Mouse (Mus musculus) layer of hippocampus, postnatal 25 days (tissue): ENCODE measurements around the gene Tnks2. TPM values are rescaled to one million over a fixed set of nuclear protein-coding genes. Genes with fewer than 3 reads are reported as not detected.
"Not testable (repeated sequence)": the region's sequence is repeated elsewhere in the genome, so short reads cannot be mapped to it uniquely, and the experiment has no call there.

Experiments used
- DNase-seq, 2 experiments: peaks; one replicate each; pipeline ENCODE4 v3.0.0; 2022; ENCODE audit warnings: mixed read lengths in 2 of 2, low spot score in 1 of 2; ENCODE audit errors: extremely low spot score in 1 of 2
- total RNA-seq, 2 experiments: library from RNA; stranded (reverse); gene quantifications; 2 replicates each; pipeline ENCODE4 v1.2.3; 2021

The Tnks2 gene
- total RNA-seq, 2 experiments from 2014 or later: 129 to 131 TPM

DNA sequence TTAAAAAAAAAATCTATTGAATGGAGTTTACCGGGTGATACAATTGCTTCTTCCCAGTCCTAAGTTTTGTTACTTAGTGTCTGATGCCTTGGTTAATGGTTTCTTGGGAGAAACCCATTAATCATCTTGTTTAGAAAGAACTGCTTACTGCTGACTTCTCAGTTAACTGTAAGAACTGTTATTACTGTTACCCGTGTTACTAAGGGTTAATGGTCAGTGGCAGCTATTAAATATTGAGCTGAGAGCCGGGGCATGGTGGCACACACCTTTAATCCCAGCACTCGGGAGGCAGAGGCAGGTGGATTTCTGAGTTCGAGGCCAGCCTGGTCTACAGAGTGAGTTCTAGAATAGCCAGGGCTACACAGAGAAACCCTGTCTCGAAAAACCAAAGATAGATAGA is 12.7 kb upstream of the Tnks2 start:
- DNase-seq: not testable (repeated sequence)

DNA sequence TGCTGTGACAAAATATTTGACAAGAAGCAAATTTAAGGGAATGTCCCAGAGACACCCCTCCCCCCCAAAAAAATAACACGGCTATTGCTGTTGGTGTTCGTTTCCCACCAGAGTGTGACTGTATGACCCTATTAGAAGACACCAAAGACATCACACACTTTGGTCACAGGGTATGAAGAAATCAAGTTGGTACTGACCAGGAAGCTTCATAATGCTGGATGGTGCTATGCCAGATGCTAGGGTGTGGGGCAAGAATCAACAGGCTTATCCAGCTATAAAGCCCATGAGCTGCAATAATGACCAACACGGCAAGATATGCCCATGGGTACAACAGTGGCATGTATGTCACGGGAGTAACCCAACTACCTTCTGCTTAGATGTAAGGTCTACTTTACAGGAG is 11.3 kb upstream of the Tnks2 start:
- no peak for DNase-seq

DNA sequence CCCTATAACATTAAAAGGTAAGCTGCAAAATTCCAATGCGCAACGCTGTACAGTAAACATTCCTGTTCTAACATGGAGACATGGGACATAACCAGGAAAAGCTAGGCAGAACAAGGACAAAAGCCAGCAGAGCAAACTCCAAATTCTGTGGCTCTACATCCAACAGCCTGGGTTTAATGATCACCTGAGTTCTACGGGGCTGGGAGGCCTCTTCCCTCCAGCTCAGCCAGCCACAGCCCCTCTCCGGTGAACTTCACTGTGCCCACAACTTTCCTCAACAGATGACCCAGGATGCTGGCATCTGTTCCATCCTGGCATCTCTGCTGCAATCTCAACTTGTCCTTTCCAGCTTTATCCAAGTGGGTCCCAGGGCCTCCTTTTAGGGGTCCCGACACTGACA is 6.4 kb upstream of the Tnks2 start:
- no peak for DNase-seq

- DNase-seq: no peak
Observed at GRCm38 (mm10) chr19:36828322-36828721, 5.7 kb upstream of the Tnks2 start.

GRCm38 (mm10) chr19:36832951-36833787 is 863 bp upstream of the Tnks2 start:
- DNase-seq: no peak

GRCm38 (mm10) chr19:36834532-36835431 is 750 bp downstream of the Tnks2 start:
- no peak for DNase-seq

DNA sequence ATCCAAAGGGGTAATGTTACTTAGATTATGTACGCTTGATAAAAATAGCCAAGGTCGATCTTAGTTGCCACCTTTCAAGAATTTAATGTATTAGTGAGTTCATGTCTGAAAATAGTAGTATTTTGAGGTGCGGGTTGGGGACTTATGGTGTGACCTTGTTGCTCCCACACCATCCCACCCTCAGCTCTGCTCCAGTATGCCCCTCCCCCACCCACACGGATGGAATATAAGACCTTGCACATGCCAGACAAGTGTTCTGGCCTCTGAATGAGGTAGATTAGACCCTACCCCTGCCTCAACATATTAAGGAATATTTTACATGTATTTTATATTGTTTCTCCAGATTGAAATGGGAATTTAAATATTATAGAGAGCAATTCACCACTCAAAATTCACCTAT is 2.0 kb downstream of the Tnks2 start:
- DNase-seq: no peak

- DNase-seq: no peak
Observed at GRCm38 (mm10) chr19:36840301-36840700, 6.3 kb downstream of the Tnks2 start.

- no peak for DNase-seq
Observed at GRCm38 (mm10) chr19:36843866-36844265, 9.8 kb downstream of the Tnks2 start.

- DNase-seq: no peak
Observed at GRCm38 (mm10) chr19:36845924-36846323, 11.9 kb downstream of the Tnks2 start.

- no peak for DNase-seq
Observed at GRCm38 (mm10) chr19:36853831-36854230, 19.8 kb downstream of the Tnks2 start.

DNA sequence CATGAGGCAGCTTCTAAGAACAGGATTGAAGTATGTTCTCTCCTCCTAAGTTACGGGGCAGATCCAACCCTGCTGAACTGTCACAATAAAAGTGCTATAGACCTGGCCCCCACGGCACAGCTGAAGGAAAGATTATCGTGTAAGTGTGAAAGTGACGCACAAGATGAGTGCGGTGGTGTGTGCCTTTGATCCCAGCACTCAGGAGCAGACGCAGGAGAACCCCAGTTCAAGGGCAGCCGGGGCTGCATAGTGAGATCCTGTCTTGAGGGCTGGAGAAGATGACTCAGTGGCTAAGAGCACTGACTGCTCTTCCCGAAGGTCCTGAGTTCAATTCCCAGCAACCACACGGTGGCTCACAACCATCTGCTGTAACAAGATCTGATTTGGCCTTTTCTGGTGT is 23.8 kb downstream of the Tnks2 start:
- no peak for DNase-seq

- DNase-seq: no peak
Observed at GRCm38 (mm10) chr19:36860393-36860792, 26.4 kb downstream of the Tnks2 start.

DNA sequence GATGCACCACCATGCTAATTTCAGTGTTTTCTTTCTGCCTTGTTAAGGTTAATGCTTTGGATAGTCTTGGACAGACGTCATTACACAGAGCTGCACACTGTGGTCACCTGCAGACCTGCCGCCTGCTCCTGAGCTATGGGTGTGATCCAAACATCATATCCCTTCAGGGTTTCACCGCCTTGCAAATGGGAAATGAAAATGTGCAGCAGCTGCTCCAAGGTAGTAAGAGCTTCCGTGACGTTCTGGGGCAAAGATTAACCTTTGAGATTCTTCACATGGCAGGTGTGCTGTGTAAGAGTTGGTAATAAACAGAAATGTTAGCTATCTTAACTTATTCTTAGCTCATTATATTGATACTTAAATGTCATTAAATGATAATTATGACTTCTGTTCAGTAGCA is 31.9 kb downstream of the Tnks2 start:
- DNase-seq: no peak

DNA sequence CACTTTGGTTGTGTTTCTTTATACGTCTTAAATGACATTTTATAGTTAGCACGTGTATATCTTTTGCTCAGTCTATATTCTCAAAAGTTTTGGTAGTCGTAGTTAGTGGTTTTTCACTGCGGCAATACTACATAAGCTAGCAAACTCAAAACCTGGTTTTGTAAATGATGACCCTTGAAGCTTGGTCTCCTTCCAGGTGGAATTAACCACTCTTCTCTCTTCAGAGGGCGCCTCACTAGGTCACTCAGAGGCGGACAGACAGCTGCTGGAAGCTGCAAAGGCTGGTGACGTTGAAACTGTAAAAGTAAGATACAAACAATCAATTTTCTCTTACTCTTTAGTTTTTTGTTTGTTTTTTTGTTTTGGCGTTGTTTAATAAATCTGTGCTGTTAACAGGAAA is 33.4 kb downstream of the Tnks2 start:
- DNase-seq: no peak

DNA sequence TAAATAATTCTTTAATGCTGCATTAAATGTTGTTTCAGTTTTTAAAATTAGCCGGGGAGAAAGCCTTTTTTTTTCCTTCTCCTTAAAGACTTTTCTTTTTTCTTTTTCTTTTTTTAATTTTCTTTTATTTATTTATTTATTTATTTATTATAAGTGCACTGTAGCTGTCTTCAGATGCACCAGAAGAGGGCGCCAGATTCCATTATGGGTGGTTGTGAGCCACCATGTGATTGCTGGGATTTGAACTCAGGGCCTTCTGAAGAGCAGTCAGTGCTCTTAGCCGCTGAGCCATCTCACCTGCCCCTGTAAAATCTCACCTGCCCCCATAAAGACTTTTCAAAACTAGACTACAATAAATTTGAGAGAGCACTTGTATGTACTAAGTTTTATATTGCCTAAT is 34.6 kb downstream of the Tnks2 start:
- not testable (repeated sequence) for DNase-seq

DNA sequence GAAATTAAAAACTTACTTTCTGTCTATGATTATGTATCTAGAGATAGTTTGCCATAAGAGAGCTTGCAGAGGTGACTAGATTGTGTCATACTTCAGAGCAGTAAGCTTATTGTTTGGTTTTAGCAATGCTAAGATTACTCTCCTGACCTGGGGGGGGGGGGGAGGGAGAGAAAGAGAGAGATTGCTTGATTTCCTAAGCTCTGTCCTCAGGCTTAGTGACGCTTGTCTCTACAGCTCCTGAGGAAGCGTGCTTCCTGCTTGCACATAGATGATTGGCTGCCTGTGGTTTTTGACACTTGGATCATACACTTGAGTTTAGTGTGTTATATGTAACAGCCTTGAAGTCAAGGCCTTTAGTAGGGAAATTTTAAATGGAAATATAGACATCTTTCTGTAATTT is 40.6 kb downstream of the Tnks2 start:
- DNase-seq: no peak

DNA sequence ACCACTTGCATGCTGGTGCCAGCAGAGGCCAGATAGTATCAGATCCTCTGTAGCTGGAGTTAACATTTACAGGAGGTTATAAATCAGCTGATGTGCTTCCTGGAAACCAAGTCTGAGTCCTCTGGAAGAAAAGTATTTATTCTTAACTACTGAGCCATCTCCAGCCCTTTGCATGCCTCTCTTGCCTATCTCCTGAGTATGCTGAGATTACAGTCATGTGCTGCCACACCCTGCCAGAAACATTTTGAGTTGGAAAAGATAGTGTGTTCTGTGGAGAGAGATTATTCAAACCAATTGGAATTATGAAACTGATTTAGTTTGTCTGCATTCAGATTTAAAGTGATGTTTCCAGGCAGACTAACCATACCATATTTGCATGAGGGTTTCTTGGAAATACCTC is 43.3 kb downstream of the Tnks2 start:
- DNase-seq: no peak

DNA sequence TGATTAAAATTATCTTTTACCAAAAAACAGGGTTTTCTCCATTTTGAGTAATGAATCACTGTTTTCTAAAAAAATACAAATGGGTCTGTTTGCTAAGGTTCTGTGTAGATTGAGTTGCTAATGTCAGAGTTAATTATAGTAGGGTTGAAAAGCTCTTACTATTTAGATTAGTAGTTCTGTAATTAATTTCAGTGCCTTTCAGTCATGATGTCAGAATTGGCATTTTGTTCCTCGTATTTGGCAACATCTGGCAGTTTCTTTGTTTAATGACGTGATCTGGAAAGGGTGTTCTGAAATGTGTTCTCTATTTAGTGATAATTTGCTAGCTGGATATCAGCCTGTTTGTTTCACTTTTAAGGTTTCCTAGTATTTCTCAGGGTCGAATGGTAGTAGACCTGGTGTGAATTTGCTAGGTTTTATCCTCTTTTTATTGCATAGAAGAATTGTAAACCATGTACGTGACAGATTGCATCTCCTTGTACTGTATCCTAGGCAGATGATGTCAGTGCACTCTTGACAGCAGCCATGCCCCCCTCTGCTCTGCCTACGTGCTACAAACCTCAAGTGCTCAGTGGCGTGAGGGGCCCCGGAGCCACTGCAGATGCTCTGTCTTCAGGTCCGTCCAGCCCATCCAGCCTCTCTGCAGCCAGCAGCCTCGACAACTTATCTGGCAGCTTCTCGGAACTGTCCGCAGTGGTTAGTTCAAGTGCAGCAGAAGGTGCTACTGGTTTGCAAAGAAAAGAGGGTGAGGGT is 44.9 kb downstream of the Tnks2 start:
- DNase-seq: no peak

GRCm38 (mm10) chr19:36883119-36883518 is 49.1 kb downstream of the Tnks2 start:
- DNase-seq: peak in 1 of 2 experiments; percentile 41

GRCm38 (mm10) chr19:36886316-36886715 is 52.3 kb downstream of the Tnks2 start:
- no peak for DNase-seq
